Mouse (Mus musculus) liver, postnatal 0 days (tissue): ENCODE results near the gene Pdss2. TPM values are rescaled to one million over a fixed set of nuclear protein-coding genes. Genes with fewer than 3 reads are reported as not detected.

Experiments used
- ATAC-seq: fragments of 200-750 bp; cut with Nextera tagmentation; 2 replicates; pipeline ENCODE4 v1.8.0; 2017; ENCODE audit warnings: mild to moderate bottlenecking, moderate library complexity
- DNase-seq: peaks from one replicate; pipeline ENCODE4 v3.0.0-alpha.2; 2016
- H3K27ac ChIP-seq: fragments of 300-500 bp; sonication (generic); 2 replicates; pipeline ENCODE4 v1.5.1; 2014; ENCODE audit warnings: antibody characterized with exemption, moderate library complexity, mild to moderate bottlenecking, low read depth
- H3K27me3 ChIP-seq: fragments of 300-500 bp; sonication (generic); 2 replicates; pipeline ENCODE4 v1.6.1; 2014; ENCODE audit warnings: low read length, control low read depth, mixed read lengths; ENCODE audit not compliant: insufficient read depth
- H3K36me3 ChIP-seq: fragments of 300-500 bp; sonication (generic); replicated peaks from 2 replicates; pipeline ENCODE4 v1.6.1; 2014; ENCODE audit warnings: mild to moderate bottlenecking, control low read depth, low read length, moderate library complexity, mixed read lengths; ENCODE audit not compliant: insufficient read depth
- H3K4me1 ChIP-seq: fragments of 300-500 bp; sonication (generic); 2 replicates; pipeline ENCODE4 v1.6.1; 2014; ENCODE audit warnings: antibody characterized with exemption, mild to moderate bottlenecking, control low read depth; ENCODE audit not compliant: insufficient read depth
- H3K4me2 ChIP-seq: fragments of 300-500 bp; sonication (generic); 2 replicates; pipeline ENCODE4 v1.6.1; 2014; ENCODE audit warnings: low read depth, mild to moderate bottlenecking, low read length, moderate library complexity, mixed read lengths
- H3K4me3 ChIP-seq: fragments of 300-500 bp; sonication (generic); 2 replicates; pipeline ENCODE4 v1.5.1; 2014; ENCODE audit warnings: low read depth, low read length
- H3K9ac ChIP-seq: fragments of 300-500 bp; sonication (generic); replicated peaks from 2 replicates; pipeline ENCODE4 v1.6.1; 2014; ENCODE audit warnings: mild to moderate bottlenecking, moderate library complexity
- H3K9me3 ChIP-seq: fragments of 300-500 bp; sonication (generic); 2 replicates; pipeline ENCODE4 v1.6.1; 2016; ENCODE audit warnings: mild to moderate bottlenecking, control low read depth, low read length, mixed read lengths
- CTCF ChIP-seq: sonication (generic); IDR thresholded peaks from 2 replicates; pipeline ENCODE4 v1.5.1; 2016; ENCODE audit warnings: antibody characterized with exemption, low read depth
- EP300 ChIP-seq: IDR thresholded peaks from 2 replicates; pipeline ENCODE4 v1.6.1; 2016; ENCODE audit warnings: antibody characterized with exemption, low read depth, mild to moderate bottlenecking
- WGBS: fragments of 180-500 bp; shearing (Covaris S2); extraction: QIAGEN DNeasy Blood & Tissue Kit; methylation state at CpG from one replicate; pipeline ENCODE4 v1.1.7; 2014; ENCODE audit not compliant: insufficient replicate concordance; 5-methylcytosine and 5-hydroxymethylcytosine counted together
- polyA plus RNA-seq: library from polyadenylated mRNA; unstranded; fragments of >200 nt; fragmentation: Nextera tagmentation; extraction: Ambion mirVana; gene quantifications from 2 replicates; pipeline ENCODE4 v1.2.1, GENCODE M21; 2015

Gene Pdss2
- polyA plus RNA-seq, 1 experiment from 2014 or later, result 4.5 TPM

DNA sequence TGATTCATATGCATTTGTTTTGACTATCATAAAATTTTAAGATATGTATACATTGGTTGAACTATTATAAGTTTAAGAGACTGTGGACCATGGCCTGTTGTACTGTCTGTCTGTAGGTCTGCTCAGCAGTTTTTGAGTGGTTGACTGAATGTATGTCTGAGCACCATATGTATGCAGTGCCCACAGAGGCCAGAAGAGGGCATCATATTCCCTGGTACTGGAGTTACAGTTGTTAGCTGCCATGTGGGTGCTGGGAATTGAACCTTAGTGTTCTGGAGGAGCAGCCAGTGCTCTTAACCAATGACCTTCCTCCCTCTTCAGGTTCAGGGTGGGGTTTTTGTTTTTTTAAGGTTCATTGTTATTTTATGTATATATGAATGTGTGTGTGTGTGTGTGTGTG, 93.9 kb downstream of the Pdss2 start:
- H3K9me3 ChIP-seq, result no peaks in the 10 kb centered on the region
- no peak overlapping the region for H3K9ac ChIP-seq
- H3K4me3 ChIP-seq, result no peak overlapping the region
- no peak overlapping the region for H3K4me2 ChIP-seq
- H3K36me3 ChIP-seq, result no peaks in the 10 kb centered on the region
- ATAC-seq, result no peak
- DNase-seq, result no peak
- no peak overlapping the region for H3K27ac ChIP-seq
- TF ChIP-seq EP300 (no peak), CTCF (peak; percentile 39)
- H3K4me1 ChIP-seq, result peaks cover 17% of the 10 kb centered on the region
- H3K27me3 ChIP-seq, result no peaks in the 10 kb centered on the region

DNA sequence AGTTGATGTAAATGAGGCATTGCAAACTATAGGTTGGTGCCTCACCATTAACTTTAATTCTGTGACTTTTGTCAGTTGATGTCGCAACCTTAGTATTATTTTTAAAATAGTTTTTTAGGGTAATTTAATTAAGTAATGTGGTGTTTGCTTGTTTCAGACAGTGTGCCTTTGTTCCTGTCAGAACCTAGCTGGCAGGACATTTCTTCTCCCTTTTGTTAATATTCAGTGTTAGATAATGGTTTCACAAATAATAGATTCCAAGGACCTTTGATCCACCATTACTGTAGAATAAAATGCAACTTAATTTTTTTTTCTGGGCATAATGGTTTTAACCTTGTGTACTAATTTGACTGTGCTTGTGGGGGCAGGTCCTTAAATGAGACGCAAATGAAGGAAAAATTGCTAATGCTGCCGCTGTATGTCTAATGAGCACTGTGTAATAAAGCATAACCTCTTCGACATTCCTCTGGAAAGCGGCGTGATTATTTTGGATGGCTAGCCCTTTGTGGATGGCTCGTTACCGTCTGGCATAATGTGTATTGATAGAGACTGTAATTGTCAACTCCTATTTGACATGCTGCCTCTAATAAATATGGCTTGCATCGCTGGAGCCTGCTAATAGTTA, 96.2 kb downstream of the Pdss2 start:
- no peak for TF ChIP-seq CTCF
- TF ChIP-seq EP300, result no peak
- Histone ChIP-seq H3K9me3 (no peaks in the 10 kb centered on the region), H3K36me3 (no peaks in the 10 kb centered on the region), H3K4me2 (no peak overlapping the region), H3K9ac (no peak overlapping the region), H3K4me3 (no peak overlapping the region), H3K27ac (no peak overlapping the region), H3K27me3 (no peaks in the 10 kb centered on the region), H3K4me1 (peaks cover 8% of the 10 kb centered on the region; the same call in 1 of the 2 replicates)
- WGBS, result 84% methylated on average over 9 of the region's 9 CpGs
- ATAC-seq (no peak), DNase-seq (no peak)

DNA sequence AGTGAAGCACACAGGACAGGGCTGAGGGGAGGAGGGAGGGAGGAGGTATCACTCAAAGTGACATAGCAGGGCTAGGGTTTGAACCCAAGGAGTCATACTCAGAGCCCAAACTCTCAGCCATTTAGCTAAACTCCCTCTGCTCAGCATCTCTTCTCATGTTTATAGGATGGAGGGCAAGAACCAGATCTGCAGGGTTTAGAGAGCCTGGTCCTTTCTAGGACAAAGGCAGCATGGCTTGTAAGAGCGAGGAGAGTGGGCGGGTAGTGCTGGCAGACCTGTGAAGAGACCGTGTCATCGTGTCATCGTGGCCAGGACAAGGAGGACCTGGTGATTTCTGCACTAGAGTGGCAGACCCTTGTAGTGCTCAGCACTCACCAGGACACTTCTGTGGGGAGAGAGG, 99.7 kb downstream of the Pdss2 start:
- H3K36me3 ChIP-seq, result no peaks in the 10 kb centered on the region
- ATAC-seq (no peak), DNase-seq (no peak)
- H3K27ac ChIP-seq, result no peak overlapping the region
- 85% methylated on average over 5 of the region's 5 CpGs for WGBS
- no peaks in the 10 kb centered on the region for H3K27me3 ChIP-seq
- no peaks in the 10 kb centered on the region for H3K9me3 ChIP-seq
- H3K4me1 ChIP-seq, result no peaks in the 10 kb centered on the region
- no peak overlapping the region for H3K4me3 ChIP-seq
- no peak overlapping the region for H3K9ac ChIP-seq
- TF ChIP-seq EP300 (no peak), CTCF (no peak)
- no peak overlapping the region for H3K4me2 ChIP-seq

DNA sequence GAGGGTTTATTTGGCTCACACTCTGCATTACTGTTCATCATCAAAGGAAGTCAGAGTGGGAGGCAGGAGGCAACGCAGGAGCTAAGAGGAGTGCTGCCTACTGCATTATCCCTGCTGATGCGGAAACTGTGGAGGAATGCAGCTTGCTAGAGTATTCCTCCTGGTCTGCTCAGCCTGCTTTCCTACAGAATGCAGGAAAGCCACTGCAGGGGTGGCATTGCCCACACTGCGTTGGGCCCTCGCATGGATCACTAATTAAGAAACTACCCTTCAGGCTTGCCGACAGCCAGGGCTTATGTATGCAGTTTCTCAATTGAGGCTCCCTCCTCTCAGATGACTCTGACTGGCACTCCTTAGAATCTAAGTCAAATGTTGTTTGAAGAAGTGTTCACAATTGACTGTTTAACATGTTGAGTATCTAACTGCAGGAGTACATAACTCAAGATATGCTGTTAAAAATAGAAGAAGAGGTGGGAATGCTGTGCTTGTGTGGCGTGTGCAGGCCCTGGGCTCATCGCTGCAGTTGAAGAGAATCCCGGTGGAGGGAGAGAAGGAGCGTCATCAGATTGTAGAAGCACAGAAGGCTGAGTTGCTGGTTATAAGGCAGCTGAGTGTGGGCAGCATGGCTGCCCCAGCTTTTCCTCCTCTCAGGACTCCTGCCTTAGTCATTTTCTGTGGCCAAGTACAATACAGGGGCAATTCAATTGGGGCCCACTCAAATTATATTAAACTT, 101.3 kb downstream of the Pdss2 start:
- Histone ChIP-seq H3K9me3 (no peaks in the 10 kb centered on the region), H3K4me2 (no peak overlapping the region), H3K4me1 (no peaks in the 10 kb centered on the region), H3K4me3 (no peak overlapping the region), H3K27ac (no peak overlapping the region), H3K9ac (no peak overlapping the region), H3K36me3 (no peaks in the 10 kb centered on the region), H3K27me3 (no peaks in the 10 kb centered on the region)
- DNase-seq (no peak), ATAC-seq (no peak)
- no peak for TF ChIP-seq EP300
- TF ChIP-seq CTCF, result no peak
- 83% methylated on average over 9 of the region's 9 CpGs for WGBS

DNA sequence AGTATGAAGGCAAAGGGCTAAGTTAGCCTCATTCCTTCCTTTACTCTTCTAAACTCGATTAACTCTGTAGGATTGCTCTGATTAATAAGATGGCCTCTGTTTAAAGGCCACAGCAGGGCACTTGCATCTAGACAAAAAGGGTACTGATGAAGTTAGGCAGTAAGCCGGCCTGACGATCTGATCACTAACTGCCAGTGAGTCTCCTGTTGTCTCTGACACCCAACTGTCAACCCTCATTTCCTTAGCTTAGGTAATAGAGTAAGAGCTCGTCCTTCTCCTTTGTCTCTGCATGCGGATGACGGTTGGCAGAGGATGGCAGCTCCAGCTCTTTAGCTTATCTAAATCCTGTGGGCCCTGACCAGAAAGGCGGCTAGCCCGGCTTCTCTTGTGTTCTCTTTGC, 102.1 kb downstream of the Pdss2 start:
- H3K27me3 ChIP-seq, result no peaks in the 10 kb centered on the region
- H3K4me2 ChIP-seq, result no peak overlapping the region
- no peak overlapping the region for H3K27ac ChIP-seq
- no peak overlapping the region for H3K4me3 ChIP-seq
- H3K4me1 ChIP-seq, result no peaks in the 10 kb centered on the region
- no peak overlapping the region for H3K9ac ChIP-seq
- H3K9me3 ChIP-seq, result no peaks in the 10 kb centered on the region
- TF ChIP-seq EP300 (no peak), CTCF (no peak)
- 45% methylated on average over 8 of the region's 8 CpGs for WGBS
- ATAC-seq, result no peak
- no peak for DNase-seq
- no peaks in the 10 kb centered on the region for H3K36me3 ChIP-seq

DNA sequence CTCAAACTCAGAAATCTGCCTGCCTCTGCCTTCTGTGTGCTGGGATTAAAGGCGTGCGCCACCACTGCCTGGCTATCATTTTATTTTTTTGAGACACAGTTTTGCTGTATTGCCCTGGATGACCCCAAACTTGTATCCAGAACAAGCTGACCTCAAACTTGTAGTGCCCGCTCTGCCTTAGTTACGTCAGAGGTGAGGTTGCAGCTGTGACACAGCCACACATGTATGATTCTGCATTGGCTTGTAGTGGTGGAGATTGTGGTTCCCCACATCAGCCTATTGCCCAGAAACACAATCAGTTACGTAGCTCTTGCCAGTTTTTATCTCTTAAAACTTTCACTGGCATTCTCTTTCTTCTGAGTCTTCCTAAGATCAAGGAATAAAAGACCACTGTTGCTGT, 108.5 kb downstream of the Pdss2 start:
- TF ChIP-seq EP300 (no peak), CTCF (no peak)
- Histone ChIP-seq H3K4me1 (no peaks in the 10 kb centered on the region), H3K36me3 (no peaks in the 10 kb centered on the region), H3K9ac (no peak overlapping the region), H3K27me3 (no peaks in the 10 kb centered on the region), H3K4me2 (no peak overlapping the region), H3K4me3 (no peak overlapping the region), H3K27ac (no peak overlapping the region), H3K9me3 (no peaks in the 10 kb centered on the region)
- ATAC-seq (no peak), DNase-seq (no peak)
- 75% methylated on average over 5 of the region's 5 CpGs for WGBS
